Mouse (Mus musculus) limb, embryonic 11.5 days (tissue): ENCODE data around the gene Col15a1. TPM values are rescaled to one million over a fixed set of nuclear protein-coding genes. Genes with fewer than 3 reads are reported as not detected.

ENCODE experiments used
- ATAC-seq: fragments of 200-750 bp; cut with Nextera tagmentation; 2 replicates; pipeline ENCODE4 v1.8.0; 2017; ENCODE audit warnings: low read depth; ENCODE audit not compliant: insufficient number of reproducible peaks, low FRiP score, low TSS enrichment
- DNase-seq: peaks from one replicate; pipeline ENCODE4 v3.0.0-alpha.2; 2015; ENCODE audit warnings: low spot score
- H3K27ac ChIP-seq: fragments of 300-500 bp; sonication (generic); replicated peaks from 2 replicates; pipeline ENCODE4 v1.5.1; 2014; ENCODE audit warnings: low read depth, mild to moderate bottlenecking, low read length
- H3K27me3 ChIP-seq: fragments of 300-500 bp; sonication (generic); 2 replicates; pipeline ENCODE4 v1.6.1; 2014; ENCODE audit warnings: mild to moderate bottlenecking, low read length, mixed read lengths; ENCODE audit not compliant: control insufficient read depth, insufficient read depth
- H3K36me3 ChIP-seq: fragments of 300-500 bp; sonication (generic); 2 replicates; pipeline ENCODE4 v1.6.1; 2014; ENCODE audit warnings: mild to moderate bottlenecking, low read length, moderate library complexity, mixed read lengths; ENCODE audit not compliant: control insufficient read depth, insufficient read depth
- H3K4me1 ChIP-seq: fragments of 300-500 bp; sonication (generic); 2 replicates; pipeline ENCODE4 v1.6.1; 2014; ENCODE audit warnings: low read length, mixed read lengths; ENCODE audit not compliant: control insufficient read depth, insufficient read depth
- H3K4me2 ChIP-seq: fragments of 300-500 bp; sonication (generic); 2 replicates; pipeline ENCODE4 v1.6.1; 2014; ENCODE audit warnings: low read depth, mild to moderate bottlenecking, moderate library complexity; ENCODE audit not compliant: severe bottlenecking
- H3K4me3 ChIP-seq: fragments of 300-500 bp; sonication (generic); 2 replicates; pipeline ENCODE4 v1.5.1; 2014; ENCODE audit warnings: low read depth, low read length
- H3K9ac ChIP-seq: fragments of 300-500 bp; sonication (generic); 2 replicates; pipeline ENCODE4 v1.6.1; 2014; ENCODE audit warnings: mild to moderate bottlenecking, low read length
- H3K9me3 ChIP-seq: fragments of 300-500 bp; sonication (generic); 2 replicates; pipeline ENCODE4 v1.6.1; 2016; ENCODE audit warnings: low read length; ENCODE audit not compliant: control insufficient read depth
- WGBS: fragments of 180-500 bp; shearing (Covaris S2); extraction: QIAGEN DNeasy Blood & Tissue Kit; methylation state at CpG from one replicate; pipeline ENCODE4 v1.1.7; 2014; 5-methylcytosine and 5-hydroxymethylcytosine counted together
- polyA plus RNA-seq: library from polyadenylated mRNA; unstranded; fragments of >200 nt; fragmentation: Nextera tagmentation; extraction: Ambion mirVana; gene quantifications from 2 replicates; pipeline ENCODE4 v1.2.1, GENCODE M21; 2014

The Col15a1 gene
- polyA plus RNA-seq, 1 experiment from 2014 or later = 8.6 TPM

DNA sequence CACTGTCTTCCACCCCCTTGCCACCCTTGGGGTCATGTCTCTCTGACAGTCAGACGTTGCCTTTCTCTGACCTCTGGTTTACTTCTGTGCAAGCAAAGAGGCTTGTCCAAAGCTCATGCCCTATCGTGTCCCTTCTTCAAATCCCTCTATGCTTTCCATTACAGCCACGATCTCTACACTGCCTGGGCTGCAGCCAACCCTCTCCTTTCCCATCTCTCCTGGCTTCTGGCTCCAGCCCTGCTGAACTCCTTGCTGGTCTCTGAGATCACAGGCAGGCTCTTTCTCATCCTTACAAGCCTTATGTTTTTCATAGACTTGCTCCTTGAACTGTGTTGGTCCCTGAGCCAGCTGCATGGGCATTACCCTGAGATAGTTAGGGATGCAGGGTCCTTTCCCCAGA lies 14.2 kb downstream of the Col15a1 start:
- Histone ChIP-seq H3K27ac (no peak overlapping the region), H3K4me1 (no peaks in the 10 kb centered on the region), H3K9ac (no peak overlapping the region), H3K27me3 (no peaks in the 10 kb centered on the region), H3K4me2 (no peak overlapping the region), H3K36me3 (no peaks in the 10 kb centered on the region), H3K9me3 (no peaks in the 10 kb centered on the region), H3K4me3 (no peak overlapping the region)
- no peak for ATAC-seq
- 80% methylated on average over 3 of the region's 3 CpGs for WGBS
- no peak for DNase-seq

DNA sequence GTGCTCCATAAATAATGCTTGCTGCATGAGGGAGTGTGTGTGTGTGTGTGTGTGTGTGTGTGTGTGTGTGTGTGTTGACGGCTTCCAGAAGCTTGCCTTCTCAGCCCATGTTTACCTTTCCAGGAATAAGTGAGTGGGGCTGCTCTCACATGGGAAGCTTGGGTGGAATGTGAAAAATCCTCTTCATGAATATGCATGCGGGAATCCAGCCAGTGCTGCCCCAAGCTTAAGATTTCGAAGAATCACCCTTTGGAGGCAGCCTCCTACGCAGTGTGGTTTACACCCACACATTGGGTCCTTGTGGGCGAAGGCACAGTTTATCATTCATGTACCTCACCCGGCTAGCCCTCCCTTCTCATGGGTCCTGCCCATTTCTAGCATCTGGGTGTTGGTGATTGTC lies 18.0 kb downstream of the Col15a1 start:
- H3K4me2 ChIP-seq = no peak overlapping the region
- no peaks in the 10 kb centered on the region for H3K9me3 ChIP-seq
- no peaks in the 10 kb centered on the region for H3K36me3 ChIP-seq
- 83% methylated on average over 6 of the region's 6 CpGs for WGBS
- no peaks in the 10 kb centered on the region for H3K27me3 ChIP-seq
- DNase-seq = no peak
- H3K4me3 ChIP-seq = no peak overlapping the region
- H3K4me1 ChIP-seq = no peaks in the 10 kb centered on the region
- H3K9ac ChIP-seq = no peak overlapping the region
- H3K27ac ChIP-seq = no peak overlapping the region
- ATAC-seq = no peak

DNA sequence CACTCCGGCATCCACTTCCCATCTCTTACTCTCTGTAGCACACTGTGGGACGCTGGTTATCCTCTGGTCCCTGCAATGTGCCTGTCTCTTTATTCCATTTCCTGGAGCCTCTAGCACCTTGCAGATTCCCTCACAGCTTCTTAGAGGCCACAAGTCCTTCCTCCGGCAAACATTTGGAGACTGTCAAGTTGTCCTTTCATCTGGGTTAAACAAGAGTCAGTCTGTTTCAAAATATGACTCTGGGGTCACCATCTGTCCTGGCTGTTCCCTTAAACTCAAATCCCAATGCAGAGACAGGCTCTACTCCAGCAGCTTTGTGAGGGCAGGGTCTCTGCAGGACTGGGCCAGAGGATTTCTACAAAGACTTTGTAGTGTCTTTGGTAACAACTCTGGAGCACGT lies 19.1 kb downstream of the Col15a1 start:
- DNase-seq (no peak), ATAC-seq (no peak)
- Histone ChIP-seq H3K4me3 (no peak overlapping the region), H3K4me2 (no peak overlapping the region), H3K36me3 (no peaks in the 10 kb centered on the region), H3K9me3 (no peaks in the 10 kb centered on the region), H3K27ac (no peak overlapping the region), H3K27me3 (no peaks in the 10 kb centered on the region), H3K4me1 (no peaks in the 10 kb centered on the region), H3K9ac (no peak overlapping the region)
- 74% methylated on average over 4 of the region's 4 CpGs for WGBS

DNA sequence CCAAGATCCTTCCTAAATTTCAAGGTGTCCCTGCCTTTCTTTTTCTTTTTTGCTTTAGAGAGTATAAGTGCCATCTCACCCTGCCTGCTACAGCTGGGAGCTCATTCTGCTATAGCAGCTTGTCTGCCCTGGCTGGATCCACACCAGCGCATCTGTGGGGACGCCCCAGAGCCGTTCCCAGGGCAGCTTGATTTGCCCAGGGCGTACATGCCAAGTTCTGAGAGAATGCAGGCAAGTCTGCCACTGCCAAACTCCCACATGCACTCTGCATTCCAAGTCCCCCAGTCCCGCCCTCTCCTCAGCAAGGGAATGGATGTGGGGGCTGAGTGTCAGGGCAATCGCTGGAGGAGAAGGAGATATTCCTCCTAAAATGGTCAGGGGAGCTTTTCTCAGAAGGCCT lies 19.8 kb downstream of the Col15a1 start:
- Histone ChIP-seq H3K9ac (no peak overlapping the region), H3K36me3 (no peaks in the 10 kb centered on the region), H3K4me2 (no peak overlapping the region), H3K4me3 (no peak overlapping the region), H3K9me3 (no peaks in the 10 kb centered on the region), H3K27ac (no peak overlapping the region), H3K27me3 (no peaks in the 10 kb centered on the region), H3K4me1 (no peaks in the 10 kb centered on the region)
- no peak for DNase-seq
- no peak for ATAC-seq
- WGBS = 64% methylated on average over 6 of the region's 6 CpGs

DNA sequence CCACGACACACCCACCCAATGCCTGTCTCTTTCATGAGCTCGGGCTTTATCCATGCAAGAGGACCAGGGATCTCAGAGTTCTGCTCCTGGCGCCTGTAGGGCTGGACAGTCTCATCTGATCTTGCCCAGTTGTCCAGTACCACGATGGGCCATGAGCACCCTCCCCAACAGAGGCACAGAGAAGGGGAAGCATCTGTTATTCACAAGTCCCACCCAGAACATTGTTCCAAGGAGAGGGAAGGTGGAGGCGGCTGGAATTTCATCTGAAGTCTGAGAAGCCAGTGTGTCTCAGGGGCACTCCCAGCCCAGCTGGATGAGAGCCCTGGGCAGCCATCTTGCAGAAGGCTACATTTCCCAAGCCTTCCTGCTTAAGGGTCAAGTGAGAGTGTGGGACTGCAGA lies 21.0 kb downstream of the Col15a1 start:
- WGBS = 80% methylated on average over 5 of the region's 5 CpGs
- Histone ChIP-seq H3K36me3 (no peaks in the 10 kb centered on the region), H3K4me3 (no peak overlapping the region), H3K9me3 (no peaks in the 10 kb centered on the region), H3K4me1 (no peaks in the 10 kb centered on the region), H3K9ac (no peak overlapping the region), H3K4me2 (no peak overlapping the region), H3K27me3 (no peaks in the 10 kb centered on the region), H3K27ac (no peak overlapping the region)
- DNase-seq (no peak), ATAC-seq (no peak)

DNA sequence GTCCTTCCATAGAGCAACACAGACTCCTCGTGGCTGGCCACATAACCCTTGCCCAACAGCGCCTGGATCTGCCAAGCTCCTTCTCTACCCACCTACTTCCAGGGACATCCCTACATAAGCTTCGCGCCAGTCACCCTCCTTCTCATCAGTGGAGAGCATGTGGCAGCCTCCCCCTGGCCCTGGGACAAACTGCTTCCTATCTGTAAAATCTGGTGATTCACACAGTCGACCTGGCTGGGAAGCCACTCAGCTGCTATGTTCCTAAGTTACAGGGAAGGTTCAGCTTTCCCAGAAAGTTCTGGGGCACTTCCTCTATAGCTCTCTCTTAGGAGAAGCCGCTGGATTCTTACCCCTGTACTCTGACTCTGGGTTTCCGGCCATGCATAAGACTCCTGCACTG lies 22.5 kb downstream of the Col15a1 start:
- no peak overlapping the region for H3K9ac ChIP-seq
- no peak overlapping the region for H3K27ac ChIP-seq
- no peak for DNase-seq
- no peak overlapping the region for H3K4me2 ChIP-seq
- H3K36me3 ChIP-seq = no peaks in the 10 kb centered on the region
- 80% methylated on average over 7 of the region's 7 CpGs for WGBS
- no peak overlapping the region for H3K4me3 ChIP-seq
- H3K4me1 ChIP-seq = peaks cover 3% of the 10 kb centered on the region; the same call in 1 of the 2 replicates
- H3K27me3 ChIP-seq = no peaks in the 10 kb centered on the region
- no peak for ATAC-seq
- H3K9me3 ChIP-seq = no peaks in the 10 kb centered on the region

DNA sequence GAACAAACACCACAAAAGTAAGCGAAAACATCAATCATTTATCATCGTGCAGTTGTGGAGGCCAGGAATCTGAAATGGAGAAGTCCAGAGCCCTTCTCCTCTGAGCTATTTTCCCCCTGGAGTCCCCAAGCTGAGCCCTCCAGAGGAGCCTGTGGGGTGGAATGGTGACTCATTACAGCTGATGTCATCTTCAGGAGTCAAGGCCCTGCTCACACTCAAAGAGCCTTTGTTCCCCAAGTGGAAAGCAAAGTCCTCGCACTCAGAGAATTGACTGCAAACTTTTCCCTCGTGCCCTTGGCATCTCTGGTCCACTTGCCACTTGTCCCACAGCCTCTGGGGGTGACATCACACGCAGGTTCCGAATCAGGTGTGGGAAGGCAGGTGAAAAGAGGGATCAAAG lies 23.4 kb downstream of the Col15a1 start:
- no peak for DNase-seq
- Histone ChIP-seq H3K4me2 (no peak overlapping the region), H3K4me3 (no peak overlapping the region), H3K4me1 (peaks cover 3% of the 10 kb centered on the region; the same call in 1 of the 2 replicates), H3K9me3 (no peaks in the 10 kb centered on the region), H3K36me3 (no peaks in the 10 kb centered on the region), H3K27ac (no peak overlapping the region), H3K27me3 (no peaks in the 10 kb centered on the region), H3K9ac (no peak overlapping the region)
- no peak for ATAC-seq
- 80% methylated on average over 6 of the region's 6 CpGs for WGBS

DNA sequence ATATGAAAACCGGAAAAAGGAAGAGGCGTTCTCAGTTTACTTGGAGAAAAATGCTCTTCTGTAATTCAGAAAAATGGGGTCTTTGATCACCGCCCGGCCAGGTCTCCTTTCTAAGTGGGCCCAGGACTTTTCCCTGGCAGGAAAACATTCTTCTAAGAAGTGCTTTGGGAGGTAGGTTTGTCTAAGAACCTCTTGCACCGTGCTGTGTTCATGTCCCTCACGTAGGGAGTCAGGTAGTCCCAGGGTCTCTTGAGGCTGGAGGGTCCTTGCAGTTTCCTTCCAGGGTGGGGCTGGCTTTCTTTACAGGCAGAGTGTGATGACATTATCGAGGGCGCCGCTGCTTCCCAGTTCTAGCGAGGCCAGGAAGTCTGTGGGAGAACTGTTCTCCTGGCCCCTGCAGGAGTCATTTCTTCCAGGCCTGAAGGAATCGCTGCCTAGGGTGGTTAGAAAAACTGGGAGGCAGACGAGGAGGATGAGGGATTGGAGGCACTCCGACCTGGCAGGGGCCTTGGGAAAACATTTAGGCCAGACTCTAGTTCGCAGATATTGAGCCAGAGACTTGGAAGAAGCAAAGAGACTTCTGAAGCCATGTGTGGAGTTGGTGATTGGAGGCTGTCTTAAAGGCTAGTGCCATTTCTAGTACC lies 25.4 kb downstream of the Col15a1 start:
- peaks cover 3% of the 10 kb centered on the region; the same call in 1 of the 2 replicates for H3K4me1 ChIP-seq
- no peak overlapping the region for H3K4me3 ChIP-seq
- H3K27ac ChIP-seq = no peak overlapping the region
- DNase-seq = no peak
- H3K4me2 ChIP-seq = no peak overlapping the region
- no peak for ATAC-seq
- H3K27me3 ChIP-seq = no peaks in the 10 kb centered on the region
- H3K9ac ChIP-seq = no peak overlapping the region
- H3K36me3 ChIP-seq = no peaks in the 10 kb centered on the region
- no peaks in the 10 kb centered on the region for H3K9me3 ChIP-seq
- 73% methylated on average over 14 of the region's 14 CpGs for WGBS

DNA sequence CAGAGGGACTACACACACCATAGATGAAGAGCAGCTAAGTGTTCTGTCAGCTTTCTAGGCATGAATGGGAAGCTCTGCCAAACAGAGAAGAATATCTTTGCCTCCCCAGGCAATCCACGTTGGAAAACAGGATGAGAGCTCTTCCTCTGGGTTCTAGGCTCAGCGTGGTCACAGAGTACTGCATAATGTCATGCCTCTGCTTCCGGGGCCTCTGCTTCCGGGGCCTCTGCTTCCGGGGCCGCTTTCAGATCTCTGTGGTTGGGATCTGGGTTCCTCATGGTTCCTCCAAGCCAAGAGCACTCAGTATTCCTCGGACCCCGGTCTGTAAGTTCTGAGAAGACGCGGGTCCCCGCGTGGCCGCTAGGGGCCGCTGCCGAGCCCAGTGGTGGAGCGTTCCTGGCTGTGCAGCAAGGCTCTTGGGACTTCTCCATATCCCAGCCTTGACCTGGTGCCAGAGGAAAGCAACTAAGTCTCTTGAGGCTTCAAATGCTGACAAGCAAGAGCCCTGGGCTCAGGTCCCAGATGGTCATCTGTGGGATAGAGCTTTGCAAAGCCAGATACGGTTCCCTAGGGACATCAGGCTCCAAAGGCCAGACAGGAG lies 26.8 kb downstream of the Col15a1 start:
- Histone ChIP-seq H3K36me3 (no peaks in the 10 kb centered on the region), H3K4me1 (peaks cover 3% of the 10 kb centered on the region; the same call in 1 of the 2 replicates), H3K4me3 (no peak overlapping the region), H3K27me3 (no peaks in the 10 kb centered on the region), H3K9ac (no peak overlapping the region), H3K4me2 (no peak overlapping the region), H3K27ac (no peak overlapping the region), H3K9me3 (no peaks in the 10 kb centered on the region)
- ATAC-seq (no peak), DNase-seq (peak; percentile 89)
- WGBS = 19% methylated on average over 17 of the region's 17 CpGs
